Mouse (Mus musculus) common myeloid progenitor, adult 5-6 weeks (primary cell): ENCODE data around the gene Adgrl3. TPM values are rescaled to one million over a fixed set of nuclear protein-coding genes. Genes with fewer than 3 reads are reported as not detected.

Experiments
- ATAC-seq: replicated peaks from 2 replicates; pipeline ENCODE4 v1.8.0; 2016; ENCODE audit warnings: low read depth, mild to moderate bottlenecking, moderate TSS enrichment, inconsistent platforms; ENCODE audit not compliant: poor library complexity, severe bottlenecking
- total RNA-seq: library from RNA; stranded (forward); fragments of 200-1000, 187-1606 nt; gene quantifications from 2 replicates; pipeline ENCODE4 v1.2.3, GENCODE M21; 2017

Gene Adgrl3
- total RNA-seq, 1 experiment from 2014 or later: not detected

- no peak for ATAC-seq
Observed at GRCm38 (mm10) chr5:81218500-81219057, 198.6 kb downstream of the Adgrl3 start.

GRCm38 (mm10) chr5:81224465-81224864, 204.5 kb downstream of the Adgrl3 start:
- no peak for ATAC-seq

- ATAC-seq: no peak
Observed at GRCm38 (mm10) chr5:81225486-81225885, 205.5 kb downstream of the Adgrl3 start.

- no peak for ATAC-seq
Observed at GRCm38 (mm10) chr5:81227256-81227655, 207.3 kb downstream of the Adgrl3 start.

- no peak for ATAC-seq
Observed at GRCm38 (mm10) chr5:81248724-81249123, 228.8 kb downstream of the Adgrl3 start.

GRCm38 (mm10) chr5:81256091-81256490, 236.2 kb downstream of the Adgrl3 start:
- ATAC-seq: no peak

GRCm38 (mm10) chr5:81269689-81270088, 249.8 kb downstream of the Adgrl3 start:
- no peak for ATAC-seq

- ATAC-seq: no peak
Observed at GRCm38 (mm10) chr5:81275346-81276047, 255.6 kb downstream of the Adgrl3 start.

- no peak for ATAC-seq
Observed at GRCm38 (mm10) chr5:81279246-81279645, 259.3 kb downstream of the Adgrl3 start.

- ATAC-seq: no peak
Observed at GRCm38 (mm10) chr5:81285643-81286042, 265.7 kb downstream of the Adgrl3 start.

- no peak for ATAC-seq
Observed at GRCm38 (mm10) chr5:81301874-81302273, 281.9 kb downstream of the Adgrl3 start.

GRCm38 (mm10) chr5:81317406-81318112, 297.6 kb downstream of the Adgrl3 start:
- no peak for ATAC-seq

GRCm38 (mm10) chr5:81321276-81321934, 301.5 kb downstream of the Adgrl3 start:
- ATAC-seq: no peak

GRCm38 (mm10) chr5:81322064-81322463, 302.1 kb downstream of the Adgrl3 start:
- ATAC-seq: no peak

- ATAC-seq: no peak
Observed at GRCm38 (mm10) chr5:81326916-81327315, 307.0 kb downstream of the Adgrl3 start.

- no peak for ATAC-seq
Observed at GRCm38 (mm10) chr5:81327392-81327791, 307.5 kb downstream of the Adgrl3 start.

- ATAC-seq: no peak
Observed at GRCm38 (mm10) chr5:81329571-81329971, 309.6 kb downstream of the Adgrl3 start.

GRCm38 (mm10) chr5:81344330-81344729, 324.4 kb downstream of the Adgrl3 start:
- ATAC-seq: no peak

- no peak for ATAC-seq
Observed at GRCm38 (mm10) chr5:81345096-81345435, 325.1 kb downstream of the Adgrl3 start.

- no peak for ATAC-seq
Observed at GRCm38 (mm10) chr5:81345436-81346131, 325.6 kb downstream of the Adgrl3 start.
